Mouse (Mus musculus) liver, embryonic 14.5 days (tissue): ENCODE measurements at regions not wholly inside any gene's neighbourhood (a gene's known extent, or its start where the extent isn't known, plus 50 kb on each side); places are given as distances from the start of the nearest gene placed in this dataset.

Source experiments
- ATAC-seq: fragments of 200-750 bp; cut with Nextera tagmentation; 2 replicates; pipeline ENCODE4 v1.8.0; 2017; ENCODE audit warnings: moderate number of reproducible peaks, mild to moderate bottlenecking, moderate library complexity; ENCODE audit not compliant: insufficient read depth
- DNase-seq, 3 experiments: peaks; one replicate each; pipeline ENCODE4 v3.0.0-alpha.2; 2012 to 2013; ENCODE audit warnings: low read depth in 3 of 3, low spot score in 3 of 3
- H3K27ac ChIP-seq: fragments of 300-500 bp; sonication (generic); 2 replicates; pipeline ENCODE4 v1.5.1; 2014; ENCODE audit warnings: moderate library complexity, mild to moderate bottlenecking, control low read depth, inconsistent platforms
- H3K27me3 ChIP-seq: fragments of 300-500 bp; sonication (generic); 2 replicates; pipeline ENCODE4 v1.6.1; 2014; ENCODE audit warnings: mild to moderate bottlenecking, low read length, moderate library complexity; ENCODE audit not compliant: control insufficient read depth, insufficient read depth
- H3K36me3 ChIP-seq: fragments of 300-500 bp; sonication (generic); replicated peaks from 2 replicates; pipeline ENCODE4 v1.6.1; 2014; ENCODE audit warnings: low read depth; ENCODE audit not compliant: control insufficient read depth, insufficient read depth
- H3K4me1 ChIP-seq, 2 experiments: fragments of 200-500 bp in 1 of 2; fragments of 300-500 bp in 1 of 2; sonication (generic) in 1 of 2; replicated peaks; 2 replicates each; pipeline ENCODE4 v1.6.1; 2012 to 2014; ENCODE audit warnings: antibody characterized with exemption in 1 of 2, inconsistent platforms in 1 of 2, low read length in 1 of 2; ENCODE audit not compliant: control insufficient read depth in 2 of 2, insufficient read depth in 2 of 2
- H3K4me2 ChIP-seq: fragments of 300-500 bp; sonication (generic); 2 replicates; pipeline ENCODE4 v1.6.1; 2014; ENCODE audit warnings: low read depth, mild to moderate bottlenecking, control low read depth, moderate library complexity
- H3K4me3 ChIP-seq, 2 experiments: fragments of 200-500 bp in 1 of 2; fragments of 300-500 bp in 1 of 2; sonication (generic) in 1 of 2; 2 replicates each; pipeline ENCODE4 v1.5.1; 2012 to 2014; ENCODE audit warnings: low read depth in 2 of 2, low read length in 2 of 2, mild to moderate bottlenecking in 2 of 2, control low read depth in 1 of 2, inconsistent platforms in 1 of 2, moderate library complexity in 1 of 2; ENCODE audit not compliant: insufficient read depth in 1 of 2
- H3K9ac ChIP-seq: fragments of 300-500 bp; sonication (generic); replicated peaks from 2 replicates; pipeline ENCODE4 v1.6.1; 2014; ENCODE audit warnings: mild to moderate bottlenecking, control low read depth, moderate library complexity
- H3K9me3 ChIP-seq: fragments of 300-500 bp; sonication (generic); 2 replicates; pipeline ENCODE4 v1.6.1; 2016; ENCODE audit warnings: low read length, mixed read lengths; ENCODE audit not compliant: control insufficient read depth
- CTCF ChIP-seq: IDR thresholded peaks from 2 replicates; pipeline ENCODE4 v1.5.1; 2016; ENCODE audit warnings: antibody characterized with exemption, low read depth, control low read depth
- EP300 ChIP-seq: IDR thresholded peaks from 2 replicates; pipeline ENCODE4 v1.6.1; 2016; ENCODE audit warnings: antibody characterized with exemption, low read depth
- WGBS: fragments of 180-500 bp; shearing (Covaris S2); extraction: QIAGEN DNeasy Blood & Tissue Kit; methylation state at CpG from one replicate; pipeline ENCODE4 v1.1.7; 2014; ENCODE audit not compliant: insufficient replicate concordance; 5-methylcytosine and 5-hydroxymethylcytosine counted together

DNA sequence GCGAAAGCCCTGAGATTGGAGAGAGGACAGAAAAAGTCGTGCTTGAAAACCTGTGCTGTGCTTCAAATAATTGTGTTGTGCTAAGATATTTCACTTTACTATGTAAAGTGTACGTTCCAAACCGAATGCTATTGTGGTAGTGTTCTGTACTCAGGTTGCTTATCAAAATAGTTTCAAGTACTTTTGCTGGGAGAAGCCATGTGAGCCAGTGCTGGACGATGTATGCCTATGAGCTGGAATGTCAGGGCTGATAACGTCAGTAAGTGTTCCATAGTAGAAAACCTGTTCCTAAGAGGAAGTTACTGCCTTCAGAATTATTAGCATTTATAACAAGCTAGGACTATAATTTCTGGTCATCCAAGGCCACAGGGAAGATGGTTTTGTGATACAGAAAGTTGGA is 161.8 kb downstream of the Bcl11a start:
- no peaks in the 10 kb centered on the region for H3K36me3 ChIP-seq
- no peak overlapping the region for H3K9ac ChIP-seq
- no peak overlapping the region for H3K4me2 ChIP-seq
- no peak overlapping the region for H3K27ac ChIP-seq
- 54% methylated on average over 6 of the region's 6 CpGs for WGBS
- no peaks in the 10 kb centered on the region for H3K27me3 ChIP-seq
- no peak for ATAC-seq
- no peak for TF ChIP-seq CTCF
- TF ChIP-seq EP300, result no peak
- no peak for DNase-seq
- H3K4me1 ChIP-seq, result peaks cover 0 to 2% of the 10 kb centered on the region in 2 experiments; a peak in 1 of 4 replicates
- H3K4me3 ChIP-seq, result no peak overlapping the region
- no peaks in the 10 kb centered on the region for H3K9me3 ChIP-seq

DNA sequence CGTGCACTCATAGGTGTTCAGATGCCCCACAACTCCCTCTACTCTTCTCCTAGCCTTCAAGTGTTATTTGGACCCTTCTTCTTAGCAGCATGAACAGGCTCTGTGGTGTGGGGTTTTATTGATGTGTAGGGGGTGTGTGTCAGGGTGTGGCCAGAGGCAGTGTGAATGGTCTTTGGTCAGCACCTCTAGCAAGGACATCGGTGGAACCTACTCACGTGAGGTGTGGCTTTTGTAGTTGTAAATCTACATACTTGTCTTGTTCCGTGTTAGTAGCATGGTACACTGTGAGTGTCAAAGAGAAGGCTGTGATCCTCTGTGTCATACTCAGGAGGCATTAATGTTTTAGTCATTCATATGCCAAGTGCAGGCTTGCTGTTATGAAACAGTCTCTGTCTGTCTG is 164.2 kb downstream of the Bcl11a start:
- Histone ChIP-seq H3K27ac (no peak overlapping the region), H3K4me1 (peaks cover 0 to 2% of the 10 kb centered on the region in 2 experiments; a peak in 1 of 4 replicates), H3K4me3 (no peak overlapping the region), H3K9me3 (no peaks in the 10 kb centered on the region), H3K4me2 (no peak overlapping the region), H3K9ac (no peak overlapping the region), H3K36me3 (no peaks in the 10 kb centered on the region), H3K27me3 (no peaks in the 10 kb centered on the region)
- no peak for DNase-seq
- no peak for TF ChIP-seq CTCF
- TF ChIP-seq EP300, result no peak
- ATAC-seq, result no peak
- 33% methylated on average over 4 of the region's 4 CpGs for WGBS

DNA sequence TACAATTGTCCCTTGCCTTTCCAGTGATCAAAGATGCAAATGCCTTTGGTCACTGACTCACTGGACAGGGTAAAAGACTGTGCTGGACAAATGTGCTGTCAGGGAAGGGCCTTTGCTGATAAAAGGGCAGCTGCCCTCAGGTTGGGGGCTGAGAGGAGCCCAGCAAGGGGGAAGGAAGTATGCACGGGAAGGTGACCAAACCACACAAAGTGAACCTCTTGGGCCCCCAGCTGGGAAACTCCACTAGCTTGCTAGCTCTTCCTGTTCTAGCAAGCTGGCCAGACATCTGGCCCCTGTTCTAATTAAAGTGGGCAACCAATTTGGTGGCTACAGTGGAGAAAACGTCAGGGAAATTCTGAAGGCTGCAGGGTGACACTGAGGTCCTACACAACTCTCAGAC is 165.0 kb downstream of the Bcl11a start:
- H3K27ac ChIP-seq, result no peak overlapping the region
- H3K27me3 ChIP-seq, result no peaks in the 10 kb centered on the region
- TF ChIP-seq CTCF, result no peak
- TF ChIP-seq EP300, result no peak
- no peaks in the 10 kb centered on the region for H3K36me3 ChIP-seq
- WGBS, result 4% methylated on average over 2 of the region's 2 CpGs
- H3K9ac ChIP-seq, result no peak overlapping the region
- H3K9me3 ChIP-seq, result no peaks in the 10 kb centered on the region
- peaks cover 0 to 2% of the 10 kb centered on the region in 2 experiments; a peak in 1 of 4 replicates for H3K4me1 ChIP-seq
- H3K4me3 ChIP-seq, result no peak overlapping the region
- no peak overlapping the region for H3K4me2 ChIP-seq
- no peak for ATAC-seq
- DNase-seq, result no peak

GRCm38 (mm10) chr11:24245390-24245789 is 167.5 kb downstream of the Bcl11a start:
- H3K9me3 ChIP-seq, result no peaks in the 10 kb centered on the region
- H3K36me3 ChIP-seq, result no peaks in the 10 kb centered on the region
- H3K4me2 ChIP-seq, result no peak overlapping the region
- no peak for ATAC-seq
- TF ChIP-seq EP300 (no peak), CTCF (no peak)
- no peak for DNase-seq
- no peak overlapping the region for H3K27ac ChIP-seq
- no peak overlapping the region for H3K9ac ChIP-seq
- H3K4me3 ChIP-seq, result no peak overlapping the region
- peaks cover 0 to 2% of the 10 kb centered on the region in 2 experiments; a peak in 1 of 4 replicates for H3K4me1 ChIP-seq
- WGBS, result 63% methylated on average over 4 of the region's 4 CpGs
- no peaks in the 10 kb centered on the region for H3K27me3 ChIP-seq

GRCm38 (mm10) chr11:24246314-24246713 is 168.5 kb downstream of the Bcl11a start:
- no peak for TF ChIP-seq EP300
- no peak for TF ChIP-seq CTCF
- no peak for DNase-seq
- H3K4me1 ChIP-seq, result peaks cover 0 to 2% of the 10 kb centered on the region in 2 experiments; a peak in 1 of 4 replicates

More at GRCm38 (mm10) chr11:24246314-24246713, 168.5 kb downstream of the Bcl11a start:
- no peak for ATAC-seq
- Histone ChIP-seq H3K27ac (no peak overlapping the region), H3K4me2 (no peak overlapping the region), H3K9me3 (no peaks in the 10 kb centered on the region), H3K9ac (no peak overlapping the region), H3K27me3 (no peaks in the 10 kb centered on the region), H3K4me3 (no peak overlapping the region), H3K36me3 (no peaks in the 10 kb centered on the region)
- WGBS, result 43% methylated on average over 3 of the region's 3 CpGs
